Mouse (Mus musculus) MEL (cell line): ENCODE results near the gene Gas1.

Experiments used
- CHD1 ChIP-seq: IDR thresholded peaks from 2 replicates; pipeline ENCODE4 v1.6.1; 2012; ENCODE audit warnings: low read depth, mild to moderate bottlenecking, inconsistent platforms, low read length, improper control_type of control experiment
- CTCF ChIP-seq, 3 experiments: IDR thresholded peaks in 2 of 3; conservative IDR thresholded peaks in 1 of 3; 2 replicates each; pipeline ENCODE4 v1.5.1; 2011 to 2012; ENCODE audit warnings: low read length in 3 of 3, low read depth in 2 of 3, mild to moderate bottlenecking in 2 of 3, improper control_type of control experiment in 1 of 3, inconsistent platforms in 1 of 3, mixed read lengths in 1 of 3, moderate library complexity in 1 of 3; ENCODE audit not compliant: control insufficient read depth in 1 of 3, insufficient read depth in 1 of 3, poor library complexity in 1 of 3, severe bottlenecking in 1 of 3
- ELF1 ChIP-seq: IDR thresholded peaks from 2 replicates; pipeline ENCODE4 v1.6.1; 2014; ENCODE audit warnings: low read depth, mild to moderate bottlenecking, inconsistent platforms, low read length, improper control_type of control experiment, moderate library complexity
- MAFK ChIP-seq: IDR thresholded peaks from 2 replicates; pipeline ENCODE4 v1.6.1; 2011; ENCODE audit warnings: low read depth, mild to moderate bottlenecking, low read length, improper control_type of control experiment, borderline replicate concordance
- MAX ChIP-seq: IDR thresholded peaks from 2 replicates; pipeline ENCODE4 v1.6.1; 2011; ENCODE audit warnings: low read length, improper control_type of control experiment
- POLR2A ChIP-seq, 2 experiments: IDR thresholded peaks; 2 replicates each; pipeline ENCODE4 v1.6.1; 2011 to 2012; ENCODE audit warnings: low read length in 2 of 2, mild to moderate bottlenecking in 2 of 2, control low read depth in 1 of 2, improper control_type of control experiment in 1 of 2, low read depth in 1 of 2, moderate library complexity in 1 of 2; ENCODE audit not compliant: control insufficient read depth in 1 of 2, insufficient read depth in 1 of 2, poor library complexity in 1 of 2
- RAD21 ChIP-seq: IDR thresholded peaks from 2 replicates; pipeline ENCODE4 v1.6.1; 2011; ENCODE audit warnings: mild to moderate bottlenecking, low read depth, low read length, improper control_type of control experiment
- USF1 ChIP-seq: IDR thresholded peaks from 2 replicates; pipeline ENCODE4 v1.6.1; 2014; ENCODE audit warnings: low read depth, mild to moderate bottlenecking, inconsistent platforms, low read length, improper control_type of control experiment, moderate library complexity
- ZNF384 ChIP-seq: IDR thresholded peaks from 2 replicates; pipeline ENCODE4 v1.6.1; 2012; ENCODE audit warnings: low read depth, mild to moderate bottlenecking, inconsistent platforms, low read length, improper control_type of control experiment

GRCm38 (mm10) chr13:60176776-60177105 is 424 bp downstream of the Gas1 start:
- TF ChIP-seq CHD1, result no peak
- TF ChIP-seq POLR2A (IDR thresholded peaks at IDR 0.05; ENCODE audit: control insufficient read depth in 1 of 2, insufficient read depth in 1 of 2, low read depth in 1 of 2, low read length in 2 of 2, poor library complexity in 1 of 2), result no peak
- no peak for TF ChIP-seq CTCF (IDR thresholded peaks at IDR 0.05 in 2 of 3, conservative IDR thresholded peaks at IDR 0.05 in 1 of 3; ENCODE audit: control insufficient read depth in 1 of 3, insufficient read depth in 1 of 3, low read depth in 2 of 3, low read length in 3 of 3, poor library complexity in 1 of 3, severe bottlenecking in 1 of 3)
- TF ChIP-seq MAFK, result no peak
- TF ChIP-seq ZNF384, result no peak
- no peak for TF ChIP-seq USF1
- TF ChIP-seq RAD21, result no peak
- no peak for TF ChIP-seq ELF1
- TF ChIP-seq MAX, result no peak
